Mouse (Mus musculus) gastrocnemius, adult 18-20 months (tissue): Measurements from ENCODE around the gene Gm10715. TPM values are rescaled to one million over a fixed set of nuclear protein-coding genes. Genes with fewer than 3 reads are reported as not detected.
"Not testable (repeated sequence)": the region's sequence is repeated elsewhere in the genome, so short reads cannot be mapped to it uniquely, and the experiment has no call there.

Experiments used
- DNase-seq: peaks from one replicate; pipeline ENCODE4 v3.0.0; 2021; ENCODE audit warnings: low spot score
- long read RNA-seq, 2 experiments: library from polyadenylated mRNA; stranded (forward); transcript quantifications; one replicate each; pipeline ENCODE4 v2.0.0; 2021
- total RNA-seq, 2 experiments: library from RNA; stranded (reverse); gene quantifications; 2 replicates each; pipeline ENCODE4 v1.2.3; 2021

Gm10715 gene
- not detected for total RNA-seq
- long read RNA-seq, experiment 1 = 0 reads
- long read RNA-seq, experiment 2 = 0 reads

GRCm38 (mm10) chr9:3036577-3036976, at the start of gene Gm10715:
Gm10715 (plus strand) TSS chr9:3036877.
- DNase-seq = not testable (repeated sequence)

DNA sequence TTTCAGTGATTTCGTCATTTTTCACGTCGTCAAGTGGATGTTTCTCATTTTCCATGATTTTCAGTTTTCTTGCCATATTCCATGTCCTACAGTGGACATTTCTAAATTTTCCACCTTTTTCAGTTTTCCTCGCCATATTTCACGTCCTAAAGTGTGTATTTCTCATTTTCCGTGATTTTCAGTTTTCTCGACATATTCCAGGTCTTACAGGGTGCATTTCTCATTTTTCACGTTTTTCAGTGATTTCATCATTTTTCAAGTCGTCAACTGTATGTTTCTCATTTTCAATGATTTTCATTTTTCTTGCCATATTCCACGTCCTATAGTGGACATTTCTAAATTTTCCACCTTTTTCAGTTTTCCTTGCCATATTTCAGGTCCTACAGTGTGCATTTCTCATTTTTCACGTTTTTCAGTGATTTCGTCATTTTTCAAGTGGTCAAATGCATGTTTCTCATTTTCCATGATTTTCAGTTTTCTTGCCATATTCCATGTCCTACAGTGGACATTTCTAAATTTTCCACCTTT, 36.2 kb upstream of the Gm10715 start, which contains the start of gene Gm10722:
Gene Gm10722, plus strand, starts transcription at position 478 of the 528 bp plus-strand sequence.
- DNase-seq = peak; percentile 1

GRCm38 (mm10) chr9:3001006-3001405, 35.7 kb upstream of the Gm10715 start:
- DNase-seq = peak; percentile 26

- DNase-seq = peak; percentile 100
These were observed 34.6 kb upstream of the Gm10715 start for GRCm38 (mm10) chr9:3001948-3002659.

DNA sequence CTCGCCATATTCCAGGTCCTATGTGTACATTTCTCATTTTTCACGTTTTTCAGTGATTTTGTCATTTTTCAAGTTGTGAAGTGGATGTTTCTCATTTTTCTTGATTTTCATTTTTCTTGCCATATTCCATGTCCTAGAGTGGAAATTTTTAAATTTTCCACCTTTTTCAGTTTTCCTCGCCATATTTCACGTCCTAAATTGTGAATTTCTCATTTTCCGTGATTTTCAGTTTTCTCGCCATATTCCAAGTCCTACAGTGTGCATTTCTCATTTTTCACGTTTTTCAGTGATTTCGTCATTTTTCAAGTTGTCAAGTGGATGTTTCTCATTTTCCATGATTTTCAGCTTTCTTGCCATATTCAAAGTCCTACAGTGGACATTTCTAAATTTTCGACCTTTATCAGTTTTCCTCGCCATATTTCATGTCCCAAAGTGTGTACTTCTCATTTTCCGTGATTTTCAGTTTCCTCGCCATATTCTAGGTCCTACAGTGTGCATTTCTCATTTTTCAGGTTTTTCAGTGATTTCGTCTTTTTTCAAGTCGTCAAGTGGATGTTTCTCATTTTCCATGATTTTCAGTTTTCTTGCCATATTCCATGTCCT, 33.8 kb upstream of the Gm10715 start, which contains the start of gene Gm11168:
Gene Gm11168, plus strand, starts transcription at position 553 of the 603 bp plus-strand sequence.
- not testable (repeated sequence) for DNase-seq

- DNase-seq = not testable (repeated sequence)
These were observed 30.5 kb upstream of the Gm10715 start for GRCm38 (mm10) chr9:3006179-3006578.

- peak; percentile 95 for DNase-seq
These were observed 30.0 kb upstream of the Gm10715 start for GRCm38 (mm10) chr9:3006636-3007035.

DNA sequence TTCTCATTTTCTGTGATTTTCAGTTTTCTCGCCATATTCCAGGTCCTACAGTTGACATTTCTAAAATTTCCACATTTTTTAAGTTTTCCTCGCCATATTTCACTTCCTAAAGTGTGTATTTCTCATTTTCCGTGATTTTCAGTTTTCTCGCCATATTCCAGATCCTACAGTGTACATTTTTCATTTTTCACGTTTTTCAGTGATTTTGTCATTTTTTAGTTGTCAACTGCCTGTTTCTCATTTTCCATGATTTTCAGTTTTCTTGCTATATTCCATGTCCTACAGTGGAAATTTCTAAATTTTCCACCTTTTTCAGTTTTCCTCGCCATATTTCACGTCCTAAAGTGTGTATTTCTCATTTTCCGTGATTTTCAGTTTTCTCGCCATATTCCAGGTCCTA, 29.4 kb upstream of the Gm10715 start:
- DNase-seq = not testable (repeated sequence)

GRCm38 (mm10) chr9:3009331-3009730, 27.3 kb upstream of the Gm10715 start:
- DNase-seq = not testable (repeated sequence)

GRCm38 (mm10) chr9:3012054-3012621, 24.5 kb upstream of the Gm10715 start:
- not testable (repeated sequence) for DNase-seq

- DNase-seq = not testable (repeated sequence)
These were observed 23.9 kb upstream of the Gm10715 start, which contains the start of gene Gm10721 for GRCm38 (mm10) chr9:3012733-3013279. Gm10721 (plus strand) TSS chr9:3013140.

DNA sequence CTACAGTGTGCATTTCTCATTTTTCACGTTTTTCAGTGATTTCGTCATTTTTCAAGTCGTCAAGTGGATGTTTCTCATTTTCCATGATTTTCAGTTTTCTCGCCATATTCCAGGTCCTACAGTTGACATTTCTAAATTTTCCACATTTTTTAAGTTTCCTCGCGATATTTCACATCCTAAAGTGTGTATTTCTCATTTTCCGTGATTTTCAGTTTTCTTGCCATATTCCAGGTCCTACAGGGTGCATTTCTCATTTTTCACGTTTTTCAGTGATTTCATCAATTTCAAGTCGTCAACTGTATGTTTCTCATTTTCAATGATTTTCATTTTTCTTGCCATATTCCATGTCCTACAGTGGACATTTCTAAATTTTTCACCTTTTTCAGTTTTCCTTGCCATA, 21.3 kb upstream of the Gm10715 start, which contains the start of gene Gm10720:
Gene Gm10720, plus strand, starts transcription at position 301 of the 400 bp plus-strand sequence.
- DNase-seq = not testable (repeated sequence)

GRCm38 (mm10) chr9:3015896-3016295, 20.8 kb upstream of the Gm10715 start:
- peak; percentile 1 for DNase-seq

DNA sequence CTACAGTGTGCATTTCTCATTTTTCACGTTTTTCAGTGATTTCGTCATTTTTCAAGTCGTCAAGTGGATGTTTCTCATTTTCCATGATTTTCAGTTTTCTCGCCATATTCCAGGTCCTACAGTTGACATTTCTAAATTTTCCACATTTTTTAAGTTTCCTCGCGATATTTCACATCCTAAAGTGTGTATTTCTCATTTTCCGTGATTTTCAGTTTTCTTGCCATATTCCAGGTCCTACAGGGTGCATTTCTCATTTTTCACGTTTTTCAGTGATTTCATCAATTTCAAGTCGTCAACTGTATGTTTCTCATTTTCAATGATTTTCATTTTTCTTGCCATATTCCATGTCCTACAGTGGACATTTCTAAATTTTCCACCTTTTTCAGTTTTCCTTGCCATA, 19.6 kb upstream of the Gm10715 start, which contains the start of gene Gm10719:
Gene Gm10719, plus strand, starts transcription at position 301 of the 400 bp plus-strand sequence.
- not testable (repeated sequence) for DNase-seq

DNA sequence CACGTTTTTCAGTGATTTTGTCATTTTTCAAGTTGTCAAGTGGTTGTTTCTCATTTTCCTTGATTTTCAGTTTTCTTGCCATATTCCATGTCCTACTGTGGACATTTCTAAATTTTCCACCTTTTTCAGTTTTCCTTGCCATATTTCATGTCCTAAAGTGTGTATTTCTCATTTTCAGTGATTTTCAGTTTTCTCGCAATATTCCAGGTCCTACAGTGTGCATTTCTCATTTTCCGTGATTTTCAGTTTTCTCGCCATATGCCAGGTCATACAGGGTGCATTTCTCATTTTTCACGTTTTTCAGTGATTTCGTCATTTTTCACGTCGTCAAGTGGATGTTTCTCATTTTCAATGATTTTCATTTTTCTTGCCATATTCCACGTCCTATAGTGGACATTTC, 17.7 kb upstream of the Gm10715 start:
- DNase-seq = not testable (repeated sequence)

GRCm38 (mm10) chr9:3019835-3020727, 16.6 kb upstream of the Gm10715 start:
- peak; percentile 67 for DNase-seq

GRCm38 (mm10) chr9:3022316-3023008, 14.2 kb upstream of the Gm10715 start:
- peak; percentile 82 for DNase-seq

DNA sequence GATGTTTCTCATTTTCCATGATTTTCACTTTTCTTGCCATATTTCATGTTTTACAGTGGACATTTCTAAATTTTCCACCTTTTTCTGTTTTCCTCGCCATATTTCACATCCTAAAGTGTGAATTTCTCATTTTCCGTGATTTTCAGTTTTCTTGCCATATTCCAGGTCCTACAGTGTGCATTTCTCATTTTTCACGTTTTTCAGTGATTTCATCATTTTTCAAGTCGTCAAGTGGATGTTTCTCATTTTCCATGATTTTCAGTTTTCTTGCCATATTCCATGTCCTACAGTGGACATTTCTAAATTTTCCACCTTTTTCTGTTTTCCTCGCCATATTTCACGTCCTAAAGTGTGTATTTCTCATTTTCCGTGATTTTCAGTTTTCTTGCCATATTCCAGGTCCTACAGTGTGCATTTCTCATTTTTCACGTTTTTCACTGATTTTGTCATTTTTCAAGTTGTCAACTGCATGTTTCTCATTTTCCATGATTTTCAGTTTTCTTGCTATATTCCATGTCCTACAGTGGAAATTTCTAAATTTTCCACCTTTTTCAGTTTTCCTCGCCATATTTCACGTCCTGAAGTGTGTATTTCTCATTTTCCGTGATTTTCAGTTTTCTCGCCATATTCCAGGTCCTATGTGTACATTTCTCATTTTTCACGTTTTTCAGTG, 13.2 kb upstream of the Gm10715 start, which contains the start of gene Gm10718:
Gene Gm10718, plus strand, starts transcription at position 236 of the 673 bp plus-strand sequence.
- DNase-seq = peak; percentile 17
